Mouse (Mus musculus): Measurements from ENCODE around the gene Med27.

Gene Med27

DNA sequence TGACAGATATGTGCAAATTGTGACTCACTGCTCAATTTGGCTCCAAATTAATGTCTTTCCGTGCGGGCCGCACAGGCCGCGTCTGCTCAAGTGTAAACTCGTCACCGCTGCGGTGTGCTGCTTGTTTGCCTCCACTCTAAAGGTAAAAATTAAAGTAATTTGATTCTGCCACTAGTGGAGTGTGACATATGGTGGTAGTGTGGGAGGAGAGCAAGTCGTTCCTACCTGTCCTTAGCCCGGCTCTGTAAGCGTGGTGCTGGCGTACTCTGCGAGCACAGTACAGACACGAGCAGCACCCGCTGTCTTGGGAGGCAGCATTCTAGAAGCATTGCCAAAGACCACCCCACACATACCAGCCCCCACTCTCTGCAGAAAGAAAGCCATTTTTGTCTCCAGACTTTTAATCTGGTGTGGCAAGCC lies 121.9 kb downstream of the Med27 start:
- peak; percentile 73 to 80 for DNase-seq (ENCODE audit: low spot score in 2 of 2)

GRCm38 (mm10) chr2:29472952-29473437 lies 126.4 kb downstream of the Med27 start:
- no peak for DNase-seq (ENCODE audit: low spot score in 2 of 2)

GRCm38 (mm10) chr2:29473907-29474306 lies 127.3 kb downstream of the Med27 start:
- no peak for DNase-seq (ENCODE audit: low spot score in 2 of 2)

GRCm38 (mm10) chr2:29476702-29477101 lies 130.1 kb downstream of the Med27 start:
- no peak for DNase-seq (ENCODE audit: low spot score in 2 of 2)

DNA sequence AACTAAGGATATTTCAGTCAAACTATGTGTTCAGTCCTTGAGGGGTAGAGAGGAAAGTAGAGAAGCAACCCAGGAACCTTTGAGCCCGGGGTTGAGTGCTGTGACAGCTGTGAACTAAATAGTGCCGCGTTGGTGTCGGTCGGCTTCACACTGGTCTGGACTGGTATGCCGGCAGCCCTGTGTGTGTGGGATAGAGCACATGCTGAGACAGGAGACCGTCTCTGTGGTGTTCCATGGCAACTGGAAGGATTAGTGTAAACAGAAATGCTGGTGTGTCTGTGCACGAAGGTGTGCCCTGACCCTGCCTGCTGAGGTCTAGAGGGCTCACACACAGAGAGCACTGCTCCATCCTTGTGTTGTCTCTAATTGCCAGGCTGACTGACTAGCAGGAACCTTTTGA lies 135.2 kb downstream of the Med27 start:
- no peak for DNase-seq (ENCODE audit: low spot score in 2 of 2)

DNA sequence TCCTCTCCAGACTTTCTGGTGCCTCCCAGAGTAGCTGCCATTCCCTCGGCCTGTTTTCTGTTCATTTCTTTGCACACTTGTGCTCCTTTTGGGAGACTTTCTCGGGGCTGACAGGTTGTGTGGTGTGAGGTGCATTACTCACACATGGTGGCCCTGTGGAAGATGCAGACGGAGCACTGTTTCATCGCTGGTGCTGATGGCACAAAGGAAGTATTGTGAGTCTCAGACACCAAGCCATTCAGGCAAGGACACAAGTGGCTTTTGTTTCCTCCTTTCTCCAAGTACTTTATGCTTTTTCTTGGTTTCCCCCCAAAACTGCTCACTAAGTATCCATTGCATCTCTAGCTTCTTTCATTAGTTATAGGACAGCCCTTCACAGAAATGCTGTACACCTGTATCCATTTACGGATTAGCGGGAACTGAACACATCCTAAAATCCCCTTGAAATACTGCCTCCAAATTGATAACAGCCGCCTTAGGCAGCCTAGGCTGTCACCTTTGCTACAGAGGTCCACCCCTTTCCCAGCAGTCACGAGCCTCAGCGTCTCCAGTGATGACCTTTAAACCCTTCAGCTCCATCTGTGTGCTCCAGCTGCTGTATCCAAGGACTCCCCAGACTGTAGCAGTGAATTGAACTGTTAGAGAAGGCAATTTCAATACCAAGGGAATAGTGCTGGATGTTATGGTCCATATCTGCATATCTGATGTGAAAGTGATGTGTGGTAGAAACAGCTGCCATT lies 136.5 kb downstream of the Med27 start:
- no peak for DNase-seq (ENCODE audit: low spot score in 2 of 2)

- DNase-seq (ENCODE audit: low spot score in 2 of 2) = peak in 1 of 2 experiments; percentile 44
These were observed 138.9 kb downstream of the Med27 start for GRCm38 (mm10) chr2:29485519-29485918.

DNA sequence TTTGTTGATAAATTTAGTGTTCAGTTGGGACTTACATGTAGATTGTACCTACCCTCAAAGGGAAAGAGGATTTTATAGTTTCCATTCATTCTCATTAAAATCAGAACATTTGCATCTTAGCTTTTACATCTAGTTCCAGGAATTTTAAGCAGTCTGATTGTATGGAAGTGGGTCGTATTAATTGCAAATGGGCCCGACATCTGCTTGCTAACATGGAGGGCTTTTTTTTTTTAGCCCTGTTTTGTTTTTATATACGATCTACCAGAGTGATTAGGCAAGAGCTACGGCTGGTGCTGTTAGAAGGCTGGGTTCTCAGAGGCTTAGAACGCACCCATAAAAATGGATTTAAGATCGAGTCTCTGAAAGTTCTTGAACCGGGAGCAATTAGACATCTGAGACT lies 139.9 kb downstream of the Med27 start:
- DNase-seq (ENCODE audit: low spot score in 2 of 2) = no peak

DNA sequence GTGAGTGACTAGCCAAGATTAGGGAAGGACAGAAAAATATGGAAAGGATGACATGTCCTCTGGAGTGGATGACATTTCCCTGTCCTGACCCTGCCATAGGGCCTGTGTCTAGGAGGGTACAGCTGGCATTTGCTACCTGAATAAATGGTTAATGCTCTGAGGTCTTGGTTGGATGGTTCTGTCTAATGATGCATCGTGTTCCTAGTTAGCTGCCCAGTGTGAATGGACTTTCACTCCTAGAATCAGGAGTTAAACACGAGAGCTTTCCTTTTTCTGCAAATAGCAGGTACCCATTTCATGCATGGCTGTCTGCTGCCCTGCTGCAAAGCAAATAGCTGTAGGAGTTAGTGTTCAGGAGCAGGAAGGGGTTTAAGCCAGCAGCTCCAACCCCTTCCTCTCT lies 141.0 kb downstream of the Med27 start:
- no peak for DNase-seq (ENCODE audit: low spot score in 2 of 2)

- no peak for DNase-seq (ENCODE audit: low spot score in 2 of 2)
These were observed 142.0 kb downstream of the Med27 start for GRCm38 (mm10) chr2:29488379-29489236.

DNA sequence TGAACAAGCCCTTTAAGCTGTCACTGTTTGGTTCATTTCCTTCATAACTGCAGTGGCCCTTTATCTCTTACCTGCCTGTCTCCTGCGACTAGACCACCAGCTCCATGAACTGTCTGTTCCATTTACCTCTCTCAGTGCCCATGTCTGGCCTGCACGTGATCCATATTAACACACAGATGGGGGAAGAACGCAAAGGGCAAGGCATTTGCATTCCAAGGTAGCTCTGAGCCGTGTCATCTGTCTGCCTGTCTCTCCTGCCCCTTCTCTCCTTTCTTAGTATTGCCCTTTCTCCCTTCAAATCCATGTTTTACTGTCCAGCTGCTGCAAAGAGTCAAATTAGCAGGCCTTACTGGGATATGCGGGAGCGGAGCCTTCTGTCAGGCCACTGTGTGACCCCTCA lies 145.0 kb downstream of the Med27 start:
- DNase-seq (ENCODE audit: low spot score in 2 of 2) = no peak

DNA sequence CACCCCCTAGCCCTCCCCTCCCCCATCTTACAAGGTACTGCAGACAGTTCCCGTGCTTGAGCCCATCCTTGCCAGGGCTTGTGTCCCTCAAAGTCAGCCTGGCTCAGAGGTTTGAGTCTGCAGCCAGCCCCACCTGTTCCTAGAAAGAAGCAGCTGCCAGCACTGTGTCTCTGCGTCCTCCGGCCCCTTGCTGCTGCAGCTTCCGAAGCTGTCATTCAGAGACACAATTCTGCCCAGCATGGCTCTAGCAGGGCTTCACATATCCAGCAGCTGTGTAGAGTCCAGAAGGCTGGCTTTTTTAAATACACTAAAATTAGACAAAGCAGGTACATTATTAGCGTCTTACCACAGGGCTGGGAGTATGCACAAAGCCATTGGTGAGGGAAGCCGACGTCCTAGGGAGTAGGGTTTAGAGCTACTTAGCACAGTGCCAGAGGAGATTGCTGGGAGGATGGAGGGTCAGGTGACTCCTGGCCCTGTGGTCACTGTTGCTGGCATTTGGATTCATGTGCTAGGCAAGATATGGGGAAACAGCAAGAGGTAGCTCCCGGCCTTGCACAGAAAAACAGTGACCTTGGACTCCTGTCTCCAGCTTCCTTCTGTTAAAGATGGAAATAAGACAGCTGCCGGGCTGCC lies 146.9 kb downstream of the Med27 start:
- no peak for DNase-seq (ENCODE audit: low spot score in 2 of 2)

DNA sequence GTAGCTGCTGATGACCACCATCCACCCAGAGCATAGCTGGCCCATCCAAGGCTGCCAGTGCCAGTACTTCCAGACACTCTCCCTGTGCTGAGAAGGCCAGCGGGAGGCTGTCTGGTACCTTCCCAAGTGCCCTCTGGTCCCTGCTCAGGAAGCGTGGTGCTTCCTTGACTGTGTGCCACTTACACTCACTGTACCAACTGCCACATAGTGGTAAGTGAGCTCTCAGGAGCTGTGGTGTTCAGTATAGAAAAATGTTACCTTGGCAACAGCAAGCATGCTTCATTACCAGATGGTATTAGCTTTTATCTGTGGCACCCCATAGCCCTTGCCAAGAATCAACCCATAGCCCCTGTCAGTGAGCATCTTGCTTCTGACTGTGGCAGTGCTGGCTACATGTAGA lies 148.7 kb downstream of the Med27 start:
- no peak for DNase-seq (ENCODE audit: low spot score in 2 of 2)

GRCm38 (mm10) chr2:29500601-29501350 lies 154.2 kb downstream of the Med27 start:
- no peak for DNase-seq (ENCODE audit: low spot score in 2 of 2)

GRCm38 (mm10) chr2:29501381-29501780 lies 154.8 kb downstream of the Med27 start:
- no peak for DNase-seq (ENCODE audit: low spot score in 2 of 2)

- no peak for DNase-seq (ENCODE audit: low spot score in 2 of 2)
These were observed 158.2 kb downstream of the Med27 start for GRCm38 (mm10) chr2:29504848-29505247.

DNA sequence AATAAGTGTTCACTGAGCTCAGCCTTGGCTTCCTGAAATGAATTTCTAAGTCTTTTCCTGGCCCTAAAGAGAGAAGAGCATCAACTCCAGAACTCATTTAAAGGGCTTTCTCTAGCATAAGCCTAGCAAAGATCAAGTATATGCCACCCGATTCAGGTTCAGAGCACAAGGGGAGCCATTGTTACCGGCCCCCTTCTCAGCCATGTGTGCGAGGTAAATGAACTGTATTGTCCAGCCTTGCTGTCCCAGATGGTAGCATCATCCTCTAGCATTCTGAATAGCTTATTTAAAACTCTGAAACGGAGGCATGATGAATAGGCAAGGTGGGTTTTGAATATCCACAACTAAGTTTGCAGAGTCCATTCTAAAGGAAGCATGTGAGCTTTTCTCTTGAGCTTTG lies 159.8 kb downstream of the Med27 start:
- DNase-seq (ENCODE audit: low spot score in 2 of 2) = no peak

- no peak for DNase-seq (ENCODE audit: low spot score in 2 of 2)
These were observed 166.5 kb downstream of the Med27 start for GRCm38 (mm10) chr2:29513131-29513530.

DNA sequence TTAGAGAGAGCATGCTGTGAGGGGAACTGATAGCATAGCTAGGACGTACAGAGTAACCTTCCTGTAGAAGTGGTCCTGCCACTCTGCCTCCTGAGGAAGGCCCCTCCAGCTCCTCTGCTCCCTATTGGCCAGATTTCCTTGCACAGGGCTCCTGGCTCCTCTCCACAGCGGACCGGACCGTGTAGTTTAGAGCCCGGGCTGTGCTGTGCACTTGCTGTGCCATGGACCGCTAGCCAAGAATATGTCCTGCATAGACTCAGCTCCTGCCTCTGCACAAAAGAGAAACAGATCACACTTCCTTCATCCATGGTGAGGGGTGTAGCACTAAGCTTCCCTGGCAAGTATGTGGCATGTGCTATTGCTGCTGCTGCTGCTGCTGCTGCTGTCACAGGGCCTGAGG lies 168.2 kb downstream of the Med27 start:
- no peak for DNase-seq (ENCODE audit: low spot score in 2 of 2)

DNA sequence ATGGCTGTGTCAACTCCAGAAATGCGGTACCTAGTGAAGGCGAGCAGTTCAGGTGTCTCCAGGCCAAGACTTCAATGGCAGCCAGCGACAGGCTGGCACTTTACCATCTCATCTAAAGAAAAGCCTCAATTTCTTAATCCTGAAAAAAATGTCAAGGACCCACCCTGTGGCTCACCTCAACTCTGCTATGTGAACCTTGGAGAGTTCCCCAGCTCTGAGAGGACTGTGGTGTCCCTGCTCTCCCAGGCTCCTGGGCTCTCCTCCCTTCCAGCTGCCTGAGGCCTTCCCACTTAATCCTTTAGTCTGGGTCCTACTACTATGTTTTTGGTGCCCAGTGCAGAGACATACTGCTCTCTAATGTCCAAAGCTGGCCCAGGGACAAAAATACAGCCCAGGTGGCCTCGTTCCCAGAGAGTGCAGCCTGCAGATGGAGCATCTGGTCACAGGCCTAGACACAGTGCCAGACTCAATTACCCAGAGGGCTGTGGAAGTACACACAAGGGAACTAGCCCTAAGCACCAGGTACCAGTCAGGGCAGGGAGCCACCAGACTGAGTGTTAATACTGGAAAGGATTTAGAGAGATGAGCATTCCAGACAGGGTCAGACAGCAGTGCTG lies 169.3 kb downstream of the Med27 start:
- DNase-seq (ENCODE audit: low spot score in 2 of 2) = peak in 1 of 2 experiments; percentile 53

DNA sequence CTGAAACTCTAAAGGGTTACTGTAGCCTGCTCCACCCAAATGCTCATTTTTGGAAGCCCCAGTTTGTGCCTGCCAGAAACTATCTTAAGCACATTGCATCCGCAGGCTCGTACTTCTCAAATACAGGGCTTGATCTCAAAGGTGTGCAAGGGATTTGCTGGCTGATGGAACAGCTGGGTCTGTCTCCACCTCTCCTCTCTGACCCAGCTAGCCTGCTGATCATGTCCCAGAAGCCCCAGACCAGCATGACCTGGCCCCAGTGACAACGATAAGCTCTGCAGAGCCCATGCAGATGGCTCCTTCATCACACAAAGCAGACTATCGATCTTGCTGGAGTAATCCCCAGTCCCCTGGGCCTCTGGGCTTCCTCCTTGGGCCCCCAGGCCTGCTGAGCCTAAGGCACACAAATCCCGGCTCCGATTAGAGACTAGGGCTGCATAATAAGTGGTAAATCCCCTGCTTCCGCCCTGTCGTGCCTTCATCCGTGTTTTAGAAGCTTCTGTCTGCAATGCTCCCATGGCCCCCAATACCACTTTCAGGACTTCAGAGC lies 170.1 kb downstream of the Med27 start:
- DNase-seq (ENCODE audit: low spot score in 2 of 2) = no peak

Measured in right cerebral cortex, postnatal 10 days (tissue).